Mouse (Mus musculus) forebrain, embryonic 11.5 days (tissue): ENCODE measurements around the gene Got1. TPM values are rescaled to one million over a fixed set of nuclear protein-coding genes. Genes with fewer than 3 reads are reported as not detected.
A peak's percentile ranks its signal among the peaks of the same experiment; 100 is the strongest.
"Not testable (repeated sequence)": the region's sequence is repeated elsewhere in the genome, so short reads cannot be mapped to it uniquely, and the experiment has no call there.

Experiments
- ATAC-seq: fragments of 200-750 bp; cut with Nextera tagmentation; replicated peaks from 2 replicates; pipeline ENCODE4 v1.8.0; 2017; ENCODE audit warnings: moderate TSS enrichment; ENCODE audit not compliant: low FRiP score
- DNase-seq: peaks from one replicate; pipeline ENCODE4 v3.0.0-alpha.2; 2017; ENCODE audit warnings: low spot score
- H3K27ac ChIP-seq: fragments of 300-500 bp; sonication (generic); 2 replicates; pipeline ENCODE4 v1.5.1; 2014; ENCODE audit warnings: low read depth, low read length
- H3K27me3 ChIP-seq: fragments of 300-500 bp; sonication (generic); 2 replicates; pipeline ENCODE4 v1.6.1; 2014; ENCODE audit warnings: mild to moderate bottlenecking, low read length, mixed read lengths; ENCODE audit not compliant: control insufficient read depth, insufficient read depth
- H3K36me3 ChIP-seq: fragments of 300-500 bp; sonication (generic); 2 replicates; pipeline ENCODE4 v1.6.1; 2014; ENCODE audit warnings: mild to moderate bottlenecking, low read length, moderate library complexity, mixed read lengths; ENCODE audit not compliant: control insufficient read depth, insufficient read depth
- H3K4me1 ChIP-seq: fragments of 300-500 bp; sonication (generic); replicated peaks from 2 replicates; pipeline ENCODE4 v1.6.1; 2014; ENCODE audit warnings: low read length, mixed read lengths; ENCODE audit not compliant: control insufficient read depth, insufficient read depth
- H3K4me2 ChIP-seq: fragments of 300-500 bp; sonication (generic); 2 replicates; pipeline ENCODE4 v1.6.1; 2014; ENCODE audit warnings: low read depth, mild to moderate bottlenecking, low read length, moderate library complexity, mixed read lengths; ENCODE audit not compliant: severe bottlenecking
- H3K4me3 ChIP-seq: fragments of 300-500 bp; sonication (generic); 2 replicates; pipeline ENCODE4 v1.5.1; 2014; ENCODE audit warnings: low read depth, low read length
- H3K9ac ChIP-seq: fragments of 300-500 bp; sonication (generic); 2 replicates; pipeline ENCODE4 v1.6.1; 2014; ENCODE audit warnings: low read length
- H3K9me3 ChIP-seq: fragments of 300-500 bp; sonication (generic); 2 replicates; pipeline ENCODE4 v1.6.1; 2016; ENCODE audit warnings: low read length, mixed read lengths; ENCODE audit not compliant: control insufficient read depth
- WGBS: fragments of 180-500 bp; shearing (Covaris S2); extraction: QIAGEN DNeasy Blood & Tissue Kit; methylation state at CpG from one replicate; pipeline ENCODE4 v1.1.7; 2014; 5-methylcytosine and 5-hydroxymethylcytosine counted together
- polyA plus RNA-seq: library from polyadenylated mRNA; unstranded; fragments of >200 nt; fragmentation: Nextera tagmentation; extraction: Ambion mirVana; gene quantifications from 2 replicates; pipeline ENCODE4 v1.2.1, GENCODE M21; 2014

The Got1 gene
- polyA plus RNA-seq, 1 experiment from 2014 or later = 45.5 TPM

GRCm38 (mm10) chr19:43505441-43505840 lies 19.0 kb downstream of the Got1 start:
- Histone ChIP-seq H3K9me3 (no peaks in the 10 kb centered on the region), H3K36me3 (peaks cover 2% of the 10 kb centered on the region; the same call in 1 of the 2 replicates), H3K4me2 (no peak overlapping the region), H3K4me1 (no peaks in the 10 kb centered on the region), H3K4me3 (no peak overlapping the region), H3K9ac (no peak overlapping the region), H3K27me3 (no peaks in the 10 kb centered on the region), H3K27ac (no peak overlapping the region)
- no peak for ATAC-seq
- no peak for DNase-seq
- WGBS = 92% methylated on average over 12 of the region's 12 CpGs

DNA sequence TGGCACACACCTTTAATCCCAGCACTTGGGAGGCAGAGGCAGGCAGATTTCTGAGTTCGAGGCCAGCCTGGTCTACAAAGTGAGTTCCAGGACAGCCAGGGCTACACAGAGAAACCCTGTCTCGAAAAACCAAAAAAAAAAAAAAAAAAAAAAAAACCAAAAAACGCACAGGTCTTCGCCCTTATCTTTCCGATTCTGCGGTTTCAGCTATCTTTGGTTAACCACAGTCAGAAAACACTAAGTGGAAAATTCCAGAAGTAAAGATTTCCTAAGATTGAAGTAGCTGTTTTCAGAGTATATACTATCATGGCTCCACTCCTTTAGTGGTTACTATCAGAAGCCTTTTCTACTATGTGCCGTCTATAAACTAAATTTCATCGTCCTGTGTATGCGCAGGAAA lies 20.8 kb downstream of the Got1 start:
- 93% methylated on average over 8 of the region's 9 CpGs for WGBS
- not testable (repeated sequence) for H3K4me2 ChIP-seq, ATAC-seq, H3K27ac ChIP-seq, H3K36me3 ChIP-seq, H3K4me3 ChIP-seq, DNase-seq, H3K27me3 ChIP-seq, H3K9me3 ChIP-seq, H3K9ac ChIP-seq, H3K4me1 ChIP-seq

DNA sequence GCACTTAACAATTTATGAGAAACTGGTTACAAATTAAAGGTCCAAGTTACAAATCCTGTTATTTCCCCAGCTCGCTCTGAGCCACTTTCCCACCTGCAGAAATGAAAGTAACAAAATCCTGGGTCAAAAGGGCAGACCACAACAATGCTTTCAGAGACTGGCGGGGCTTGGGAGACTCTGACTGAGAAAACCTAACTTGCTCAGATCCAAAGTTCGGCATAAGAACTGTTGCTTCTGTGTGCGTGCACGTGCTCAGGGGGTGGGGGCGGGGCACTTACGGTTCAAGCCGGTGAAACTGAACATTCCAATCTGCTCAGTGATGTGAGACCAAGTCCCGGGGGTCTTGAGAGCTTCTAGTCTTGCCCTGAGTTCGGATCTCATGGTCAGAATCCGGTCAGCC lies 21.8 kb downstream of the Got1 start:
- Histone ChIP-seq H3K4me2 (no peak overlapping the region), H3K36me3 (no peaks in the 10 kb centered on the region; the same call in 1 of the 2 replicates), H3K9me3 (no peaks in the 10 kb centered on the region), H3K27ac (no peak overlapping the region), H3K9ac (no peak overlapping the region), H3K4me1 (no peaks in the 10 kb centered on the region), H3K4me3 (no peak overlapping the region), H3K27me3 (no peaks in the 10 kb centered on the region)
- no peak for DNase-seq
- 76% methylated on average over 11 of the region's 11 CpGs for WGBS
- no peak for ATAC-seq

- no peak for DNase-seq
- no peak for ATAC-seq
- Histone ChIP-seq H3K4me1 (no peaks in the 10 kb centered on the region), H3K9ac (no peak overlapping the region), H3K27me3 (no peaks in the 10 kb centered on the region; the same call in 1 of the 2 replicates), H3K36me3 (no peaks in the 10 kb centered on the region; the same call in 1 of the 2 replicates), H3K4me2 (no peak overlapping the region), H3K27ac (no peak overlapping the region), H3K4me3 (no peak overlapping the region), H3K9me3 (no peaks in the 10 kb centered on the region)
- 93% methylated on average over 7 of the region's 7 CpGs for WGBS
These were observed 25.5 kb downstream of the Got1 start for GRCm38 (mm10) chr19:43498874-43499273.

DNA sequence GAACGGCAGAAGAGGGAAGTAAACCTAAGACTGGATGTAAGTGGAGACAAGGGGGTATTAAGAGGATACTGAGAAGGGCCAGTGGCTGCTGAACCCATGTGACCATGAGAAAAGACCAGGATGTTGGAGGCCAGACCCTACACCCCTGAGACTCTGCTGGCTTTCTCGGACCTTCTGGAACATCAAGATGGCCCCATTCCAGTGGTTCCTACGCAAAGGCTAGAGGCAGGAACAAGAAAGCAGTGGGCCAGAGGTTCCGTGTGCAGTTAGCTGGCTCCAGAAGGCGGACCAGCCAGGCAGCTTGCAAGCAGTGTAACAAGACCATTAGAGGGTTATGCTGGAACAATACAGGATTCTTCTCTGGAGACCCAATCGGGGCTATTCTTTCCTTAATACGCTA lies 27.0 kb downstream of the Got1 start:
- ATAC-seq (no peak), DNase-seq (no peak)
- no peaks in the 10 kb centered on the region for H3K4me1 ChIP-seq
- no peak overlapping the region for H3K9ac ChIP-seq
- H3K36me3 ChIP-seq = no peaks in the 10 kb centered on the region; the same call in 1 of the 2 replicates
- no peak overlapping the region for H3K27ac ChIP-seq
- H3K4me3 ChIP-seq = no peak overlapping the region
- 92% methylated on average over 7 of the region's 7 CpGs for WGBS
- no peaks in the 10 kb centered on the region for H3K9me3 ChIP-seq
- no peaks in the 10 kb centered on the region; the same call in 1 of the 2 replicates for H3K27me3 ChIP-seq
- no peak overlapping the region for H3K4me2 ChIP-seq

GRCm38 (mm10) chr19:43495846-43496245 lies 28.6 kb downstream of the Got1 start:
- DNase-seq = peak; percentile 72
- Histone ChIP-seq H3K4me1 (no peaks in the 10 kb centered on the region), H3K27ac (no peak overlapping the region), H3K36me3 (no peaks in the 10 kb centered on the region; the same call in 1 of the 2 replicates), H3K4me3 (no peak overlapping the region), H3K27me3 (no peaks in the 10 kb centered on the region; the same call in 1 of the 2 replicates), H3K4me2 (no peak overlapping the region), H3K9me3 (no peaks in the 10 kb centered on the region), H3K9ac (no peak overlapping the region)
- WGBS = 23% methylated on average over 5 of the region's 5 CpGs
- ATAC-seq = no peak

- peak overlapping the region; percentile 23; the same call in 1 of the 2 replicates for H3K9ac ChIP-seq
- peak overlapping the region; percentile 19; the same call in 1 of the 2 replicates for H3K4me3 ChIP-seq
- H3K27me3 ChIP-seq = no peaks in the 10 kb centered on the region; the same call in 1 of the 2 replicates
- H3K4me1 ChIP-seq = no peaks in the 10 kb centered on the region
- ATAC-seq (peak; percentile 42; the same call in 1 of the 2 replicates), DNase-seq (no peak)
- H3K9me3 ChIP-seq = no peaks in the 10 kb centered on the region
- WGBS = 14% methylated on average over 14 of the region's 14 CpGs
- H3K4me2 ChIP-seq = peak overlapping the region; percentile 52
- H3K36me3 ChIP-seq = no peaks in the 10 kb centered on the region; the same call in 1 of the 2 replicates
- H3K27ac ChIP-seq = no peak overlapping the region
These were observed 29.5 kb downstream of the Got1 start for GRCm38 (mm10) chr19:43494914-43495313.

DNA sequence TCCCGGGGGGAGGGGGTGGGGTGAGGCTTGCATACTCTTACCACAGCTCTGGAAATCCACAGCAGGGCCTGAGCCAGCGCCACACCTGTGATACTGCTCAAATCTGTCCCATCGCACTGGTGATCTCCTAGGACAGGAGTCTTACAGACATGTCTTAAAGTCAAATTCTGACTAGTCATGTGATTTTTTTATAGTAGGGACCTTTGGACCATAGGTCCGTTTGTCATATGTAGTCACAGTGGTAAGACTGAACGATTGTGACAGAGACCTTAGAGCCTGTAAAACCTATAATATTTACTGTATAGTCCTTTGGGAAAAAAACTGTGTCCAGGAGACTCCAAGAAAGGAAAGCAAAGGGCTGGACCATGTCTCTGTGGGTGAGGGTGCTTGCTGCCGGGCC lies 30.5 kb downstream of the Got1 start:
- no peak overlapping the region for H3K27ac ChIP-seq
- H3K9me3 ChIP-seq = no peaks in the 10 kb centered on the region
- no peak for ATAC-seq
- no peak overlapping the region for H3K4me3 ChIP-seq
- no peak overlapping the region for H3K4me2 ChIP-seq
- H3K36me3 ChIP-seq = no peaks in the 10 kb centered on the region; the same call in 1 of the 2 replicates
- no peak for DNase-seq
- H3K9ac ChIP-seq = no peak overlapping the region
- H3K27me3 ChIP-seq = no peaks in the 10 kb centered on the region; the same call in 1 of the 2 replicates
- H3K4me1 ChIP-seq = no peaks in the 10 kb centered on the region
- 75% methylated on average over 6 of the region's 6 CpGs for WGBS

- H3K4me1 ChIP-seq, ATAC-seq, H3K27ac ChIP-seq, H3K9me3 ChIP-seq, H3K27me3 ChIP-seq, H3K9ac ChIP-seq, DNase-seq, H3K36me3 ChIP-seq, H3K4me3 ChIP-seq, H3K4me2 ChIP-seq: not testable (repeated sequence)
- WGBS = 89% methylated on average over 1 of the region's 1 CpGs
These were observed 31.1 kb downstream of the Got1 start for GRCm38 (mm10) chr19:43493316-43493715.
